Mouse (Mus musculus) hindlimb bud, embryonic 11.5 days (tissue): ENCODE results near the gene Jpt2.

Source experiments
- DNase-seq: peaks from one replicate; pipeline ENCODE4 v3.0.0-alpha.2; 2012; ENCODE audit warnings: low read depth, low spot score; ENCODE audit errors: extremely low spot score

Gene Jpt2

GRCm38 (mm10) chr17:24888862-24889261, 71.6 kb downstream of the Jpt2 start:
- DNase-seq: no peak
